Mouse (Mus musculus) myocyte (in vitro differentiated cells): ENCODE data around the gene Gnaq.

Experiments used
- CEBPB ChIP-seq: IDR thresholded peaks from 2 replicates; pipeline ENCODE4 v1.6.1; 2011; ENCODE audit warnings: mild to moderate bottlenecking, moderate library complexity; ENCODE audit not compliant: poor library complexity, insufficient read depth, severe bottlenecking
- E2F4 ChIP-seq: IDR thresholded peaks from one replicate; pipeline ENCODE4 v1.6.1; 2011; ENCODE audit warnings: mild to moderate bottlenecking, control low read depth, moderate library complexity; ENCODE audit not compliant: insufficient read depth
- MAX ChIP-seq: IDR thresholded peaks from one replicate; pipeline ENCODE4 v1.6.1; 2011; ENCODE audit warnings: low read depth, mild to moderate bottlenecking, control low read depth
- MYOD1 ChIP-seq, 3 experiments: IDR thresholded peaks; one replicate each; pipeline ENCODE4 v1.6.1; 2011; ENCODE audit warnings: control low read depth in 2 of 3, low read depth in 2 of 3, mild to moderate bottlenecking in 2 of 3, moderate library complexity in 1 of 3; ENCODE audit not compliant: insufficient read length in 2 of 3, control insufficient read depth in 1 of 3
- MYOG ChIP-seq, 3 experiments: IDR thresholded peaks; one replicate each; pipeline ENCODE4 v1.6.1; 2011; ENCODE audit warnings: control low read depth in 2 of 3, low read depth in 2 of 3, mild to moderate bottlenecking in 2 of 3; ENCODE audit not compliant: insufficient read length in 2 of 3, control insufficient read depth in 1 of 3, insufficient read depth in 1 of 3
- POLR2A ChIP-seq: IDR thresholded peaks from one replicate; pipeline ENCODE4 v1.6.1; 2011; ENCODE audit warnings: low read depth, mild to moderate bottlenecking, control low read depth, moderate library complexity; ENCODE audit not compliant: insufficient read length
- POLR2AphosphoS2 ChIP-seq: IDR thresholded peaks from one replicate; pipeline ENCODE4 v1.6.1; 2011; ENCODE audit warnings: low read depth, control low read depth; ENCODE audit not compliant: insufficient read length
- REST ChIP-seq: IDR thresholded peaks from one replicate; pipeline ENCODE4 v1.6.1; 2011; ENCODE audit warnings: mild to moderate bottlenecking, control low read depth, moderate library complexity; ENCODE audit not compliant: insufficient read depth, insufficient read length
- SRF ChIP-seq: IDR thresholded peaks from one replicate; pipeline ENCODE4 v1.6.1; 2011; ENCODE audit warnings: low read depth; ENCODE audit not compliant: control insufficient read depth, insufficient read length
- TCF12 ChIP-seq: IDR thresholded peaks from one replicate; pipeline ENCODE4 v1.6.1; 2011; ENCODE audit warnings: mild to moderate bottlenecking, control low read depth; ENCODE audit not compliant: poor library complexity, insufficient read depth, severe bottlenecking
- TCF3 ChIP-seq: IDR thresholded peaks from one replicate; pipeline ENCODE4 v1.6.1; 2011; ENCODE audit warnings: low read depth, control low read depth; ENCODE audit not compliant: insufficient read length
- USF1 ChIP-seq: IDR thresholded peaks from one replicate; pipeline ENCODE4 v1.6.1; 2011; ENCODE audit warnings: low read depth, mild to moderate bottlenecking, control low read depth, moderate library complexity

DNA sequence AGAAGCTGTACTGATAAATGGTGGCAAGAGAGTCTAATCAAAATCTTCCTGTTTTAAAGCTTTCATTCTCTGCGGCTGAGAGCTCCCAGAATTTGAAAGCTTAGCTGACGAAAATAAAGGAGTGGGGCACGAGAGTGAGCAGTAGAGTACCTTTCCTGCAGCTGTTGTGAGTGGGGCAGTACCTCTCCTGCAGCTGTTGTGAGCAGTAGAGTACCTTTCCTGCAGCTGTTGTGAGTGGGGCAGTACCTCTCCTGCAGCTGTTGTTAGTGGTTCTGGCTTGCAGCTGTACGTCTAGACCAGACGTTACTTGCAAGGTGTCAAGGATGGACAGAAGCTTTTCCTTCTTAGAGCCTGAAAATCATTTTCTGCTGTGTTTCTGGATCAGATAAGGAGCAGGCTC is 119.2 kb downstream of the Gnaq start:
- no peak for TF ChIP-seq E2F4
- no peak for TF ChIP-seq USF1
- TF ChIP-seq MAX = no peak
- no peak for TF ChIP-seq POLR2A
- peak; percentile 92 for TF ChIP-seq TCF3
- TF ChIP-seq TCF12 = peak; percentile 96
- peak in 2 of 3 experiments; percentile 96 to 98 for TF ChIP-seq MYOD1 (IDR thresholded peaks at IDR 0.05; ENCODE audit: control insufficient read depth in 1 of 3, insufficient read length in 2 of 3, low read depth in 2 of 3)
- no peak for TF ChIP-seq POLR2AphosphoS2
- no peak for TF ChIP-seq REST
- no peak for TF ChIP-seq CEBPB
- peak; percentile 51 to 94 (median 93) for TF ChIP-seq MYOG (IDR thresholded peaks at IDR 0.05; ENCODE audit: control insufficient read depth in 1 of 3, insufficient read depth in 1 of 3, insufficient read length in 2 of 3, low read depth in 2 of 3)
- TF ChIP-seq SRF = no peak
